Mouse (Mus musculus): Measurements from ENCODE around the gene Iqcn.

Gene Iqcn

DNA sequence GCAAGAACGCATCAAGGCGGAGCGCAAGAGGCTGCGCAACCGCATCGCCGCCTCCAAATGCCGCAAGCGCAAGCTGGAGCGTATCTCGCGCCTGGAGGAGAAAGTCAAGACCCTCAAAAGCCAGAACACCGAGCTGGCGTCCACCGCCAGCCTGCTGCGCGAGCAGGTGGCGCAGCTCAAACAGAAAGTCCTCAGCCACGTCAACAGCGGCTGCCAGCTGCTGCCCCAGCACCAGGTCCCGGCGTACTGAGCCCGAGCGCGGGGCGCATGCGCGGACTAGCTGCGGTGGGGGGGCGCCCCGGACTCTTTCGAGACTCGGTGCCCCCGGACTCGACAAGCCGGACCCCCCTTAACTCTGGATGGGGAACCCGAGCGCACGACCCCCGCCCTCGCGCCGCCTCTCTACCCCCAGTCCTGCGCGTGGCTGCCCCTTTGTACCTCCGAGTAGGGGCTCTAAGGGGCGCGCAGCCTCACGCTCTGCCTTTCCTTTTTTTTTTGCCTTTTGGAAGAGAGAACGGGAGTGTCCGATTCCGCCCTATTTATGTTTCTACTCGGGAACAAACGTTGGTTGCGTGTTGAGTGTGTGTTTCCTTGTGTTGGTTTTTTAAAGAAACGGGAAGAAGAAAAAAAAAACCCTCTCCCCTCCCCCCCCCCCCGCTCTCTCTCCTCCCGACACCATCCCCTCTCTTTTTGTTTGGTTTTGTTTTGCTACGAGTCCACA is 3.3 kb upstream of the Iqcn start:
- DNase-seq (ENCODE audit: low read depth, low spot score), result peak; percentile 87

DNA sequence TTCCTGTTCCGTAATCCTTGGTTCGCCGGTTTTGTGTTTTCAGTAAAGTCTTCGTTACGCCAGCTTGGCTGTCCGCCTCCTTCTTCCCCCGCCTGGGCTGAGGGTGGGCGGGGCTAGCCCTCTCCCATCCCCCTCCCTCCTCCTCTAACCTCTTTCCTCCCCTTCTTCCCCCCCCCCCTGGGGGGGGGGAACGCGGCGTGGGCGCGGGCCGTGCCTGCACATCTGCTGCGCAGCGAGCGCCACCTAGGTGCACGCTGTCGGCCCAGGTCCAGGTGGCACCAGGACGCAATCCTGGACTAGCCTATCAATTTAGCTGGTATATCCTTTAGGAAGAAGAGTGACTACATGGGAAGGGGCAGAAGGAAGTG is 2.7 kb upstream of the Iqcn start:
- peak; percentile 97 for DNase-seq (ENCODE audit: low read depth, low spot score)

DNA sequence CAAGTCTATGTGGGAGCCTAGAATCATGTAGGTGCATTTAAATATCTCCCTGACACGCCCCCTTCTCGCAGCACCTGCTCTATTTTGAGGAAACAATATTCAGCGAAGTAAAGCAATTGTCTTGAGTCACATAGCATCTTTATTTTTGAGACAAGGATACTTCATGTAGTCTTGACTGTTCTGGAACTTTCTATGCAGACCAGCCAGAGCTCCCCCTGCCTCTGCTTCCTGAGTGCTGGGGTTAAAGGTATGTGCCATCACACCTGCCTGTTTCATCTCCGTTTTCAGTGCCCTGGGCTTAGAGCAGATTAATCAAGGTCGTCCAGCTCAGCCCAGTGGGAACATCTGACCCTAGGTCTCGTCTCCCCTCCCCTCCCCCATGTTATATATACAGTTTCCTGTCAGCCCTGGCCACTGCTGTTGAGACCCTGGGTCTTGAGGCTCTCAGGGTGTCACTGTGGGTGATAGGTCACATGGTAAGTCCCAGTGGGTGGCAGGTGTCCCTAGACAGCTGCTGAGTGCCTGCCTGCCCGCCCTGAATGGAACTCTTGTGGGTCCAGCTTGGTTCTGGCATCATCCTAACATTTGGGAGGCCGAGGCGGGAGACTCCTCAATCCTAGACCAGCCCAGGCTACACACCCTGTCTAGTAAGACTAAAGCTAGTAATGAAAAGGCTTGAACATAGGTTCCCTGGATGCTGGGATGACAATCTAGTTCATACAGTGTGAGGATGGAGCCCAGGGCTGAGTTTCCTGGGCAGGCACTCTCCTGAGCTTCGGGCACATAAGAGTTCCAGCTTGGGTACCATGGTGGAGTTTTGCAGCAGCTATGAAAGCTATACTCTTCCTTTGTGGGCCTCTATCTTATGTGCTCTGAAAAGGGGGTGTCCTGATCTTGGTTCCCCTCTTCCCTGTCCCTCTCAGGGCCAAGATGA is 1.9 kb upstream of the Iqcn start:
- DNase-seq (ENCODE audit: low read depth, low spot score), result peak; percentile 63

DNA sequence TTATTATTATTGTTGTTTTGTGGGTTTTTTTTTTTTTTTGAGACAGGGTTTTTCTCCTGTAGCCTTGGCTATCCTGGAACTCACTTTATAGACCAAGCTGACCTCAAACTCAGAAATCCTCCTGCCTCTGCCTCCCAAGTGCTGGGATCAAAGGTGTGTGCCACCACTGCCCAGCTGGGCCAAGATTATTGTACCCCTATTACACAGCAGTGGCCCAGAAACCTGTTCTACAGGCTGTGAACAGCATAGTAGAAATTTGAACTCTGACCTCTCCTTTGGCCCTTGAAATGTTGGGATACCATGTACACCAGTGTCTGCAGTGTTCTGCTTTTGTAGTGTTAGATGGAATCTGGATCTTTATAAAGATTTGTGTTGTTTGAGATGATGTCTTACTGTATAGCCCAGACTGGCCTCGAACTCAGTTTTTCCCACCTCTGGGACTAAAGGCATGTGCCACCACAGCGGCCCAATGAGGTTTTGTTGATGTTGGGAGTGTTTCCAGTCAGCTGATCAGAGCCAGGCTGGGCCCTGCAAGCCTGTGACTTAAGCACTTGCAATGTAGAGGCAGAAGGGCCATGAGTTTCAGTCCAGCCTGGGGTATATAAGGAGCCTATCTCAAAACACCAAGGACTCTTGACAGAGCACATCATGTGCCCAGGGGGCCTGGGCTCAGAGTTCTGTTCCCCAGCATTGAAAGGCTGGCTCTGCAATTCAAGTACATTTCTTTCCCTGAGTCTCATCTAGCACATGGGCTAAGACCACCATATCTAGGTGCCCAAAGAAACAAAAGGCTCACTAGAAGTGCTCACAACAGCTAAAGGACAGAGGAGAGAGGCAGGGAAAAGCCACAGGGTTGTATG is 1.0 kb upstream of the Iqcn start:
- DNase-seq (ENCODE audit: low read depth, low spot score), result peak; percentile 65

DNA sequence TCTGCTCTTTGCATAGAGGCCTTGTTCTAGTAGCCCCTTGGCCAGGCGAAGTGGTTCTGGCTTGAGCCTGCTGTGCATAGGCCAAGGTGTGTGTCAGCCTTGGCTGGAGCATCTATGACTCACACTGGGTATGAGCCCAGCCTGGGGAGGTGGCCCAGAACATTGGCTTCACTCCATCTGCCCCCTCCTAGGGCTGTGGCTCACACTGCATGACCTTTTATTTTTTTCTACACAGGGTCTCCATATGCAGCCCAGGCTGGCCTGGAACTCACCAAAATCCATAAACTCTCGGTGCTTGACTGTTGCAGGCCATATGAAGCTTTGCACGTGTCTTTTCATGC is 445 bp upstream of the Iqcn start:
- peak; percentile 59 for DNase-seq (ENCODE audit: low read depth, low spot score)

DNA sequence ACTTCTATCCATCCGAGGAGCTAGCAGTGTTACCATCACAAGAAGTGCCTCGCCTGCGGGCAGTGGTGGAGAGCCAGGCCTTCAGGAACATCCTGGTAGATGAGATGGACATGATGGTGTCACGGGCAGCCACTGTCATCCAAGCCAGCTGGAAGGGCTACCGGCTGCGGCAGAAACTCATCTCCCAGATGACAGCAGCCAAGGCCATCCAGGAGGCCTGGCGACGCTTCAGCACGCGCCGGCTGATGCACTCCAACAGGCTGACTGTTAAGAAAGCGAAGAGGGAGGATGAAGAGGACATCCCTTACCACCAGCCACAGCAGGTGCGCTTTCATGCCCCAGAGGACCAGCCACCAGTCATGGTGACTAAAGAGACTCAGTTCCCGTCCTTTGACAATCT is 5.0 kb downstream of the Iqcn start:
- DNase-seq (ENCODE audit: low read depth, low spot score), result no peak

DNA sequence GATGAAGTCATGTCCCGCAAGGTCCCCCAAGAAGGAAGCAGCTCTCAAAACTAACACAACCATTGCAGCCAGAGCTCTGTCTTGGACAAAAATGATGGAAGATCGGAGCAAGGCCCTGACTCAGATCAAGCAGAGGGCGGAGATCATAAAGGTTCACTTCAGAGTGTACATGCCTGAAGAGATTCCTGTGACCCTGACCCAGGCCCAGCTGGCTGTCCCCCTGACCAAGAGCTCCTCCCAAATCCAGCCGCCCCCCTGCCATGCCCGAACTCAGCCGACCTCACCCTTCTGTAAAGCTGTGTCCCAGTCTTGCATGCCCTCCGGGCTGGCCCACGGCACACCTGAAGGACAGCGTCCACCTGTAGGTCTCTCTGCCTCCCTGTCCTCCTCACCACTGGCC is 6.5 kb downstream of the Iqcn start:
- no peak for DNase-seq (ENCODE audit: low read depth, low spot score)

DNA sequence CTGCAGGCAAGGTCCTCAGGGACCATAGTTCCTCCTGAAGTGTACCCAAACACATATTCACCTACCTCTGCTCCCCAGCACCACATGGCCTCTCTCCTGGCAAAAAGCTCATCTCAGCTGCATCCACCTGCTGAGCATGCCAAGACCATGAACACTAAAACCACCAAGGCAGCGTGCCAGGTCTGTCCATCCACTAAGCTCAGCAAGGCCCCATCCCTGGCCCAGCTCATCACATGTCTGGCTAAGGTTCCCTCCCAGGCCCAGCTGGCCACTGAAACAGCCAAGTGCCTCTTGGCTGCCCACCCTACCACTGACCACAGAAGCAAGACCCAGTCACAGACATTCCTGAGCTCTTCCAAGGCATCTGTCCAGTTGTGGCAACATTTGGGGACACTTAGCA is 7.0 kb downstream of the Iqcn start:
- no peak for DNase-seq (ENCODE audit: low read depth, low spot score)

DNA sequence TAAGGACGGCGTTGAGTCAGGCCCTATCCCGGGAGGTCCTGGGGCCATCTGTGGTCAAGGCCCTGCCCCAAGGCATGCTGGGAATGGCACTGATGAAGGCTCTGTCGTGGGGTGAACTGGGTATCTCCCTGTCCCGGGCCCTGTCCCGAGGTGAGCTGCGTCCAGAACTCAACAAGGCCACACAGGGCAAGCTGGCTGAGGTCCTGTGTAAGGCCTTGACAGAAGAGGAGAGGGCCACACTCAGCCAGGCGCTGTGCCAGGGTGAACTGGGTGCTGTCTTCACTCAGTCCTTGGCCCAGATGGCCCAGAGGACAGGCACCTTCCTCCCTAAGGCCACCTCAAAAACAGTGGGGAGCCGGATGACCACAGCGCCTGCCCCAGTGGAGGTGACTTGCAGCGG is 7.8 kb downstream of the Iqcn start:
- DNase-seq (ENCODE audit: low read depth, low spot score), result no peak

DNA sequence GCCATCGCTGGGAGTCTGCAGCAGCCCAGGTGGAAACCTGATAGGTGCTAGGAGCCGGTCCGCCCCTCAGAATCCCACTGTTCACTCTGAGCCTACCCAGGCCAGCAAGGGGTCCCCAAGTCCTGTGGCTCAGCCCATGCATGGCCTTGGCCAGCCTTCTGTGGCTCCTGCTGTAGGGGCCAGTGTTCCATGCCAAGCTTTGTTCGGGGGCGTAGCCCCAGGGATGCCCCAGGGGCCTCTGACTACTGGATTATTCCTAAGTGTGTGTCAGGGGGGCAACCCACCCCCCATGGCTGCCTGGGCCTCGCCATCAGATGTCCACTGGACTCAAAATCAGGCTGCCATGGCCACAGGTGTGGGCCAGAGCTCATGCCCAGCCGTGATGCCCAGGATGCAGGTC is 10.7 kb downstream of the Iqcn start:
- no peak for DNase-seq (ENCODE audit: low read depth, low spot score)

DNA sequence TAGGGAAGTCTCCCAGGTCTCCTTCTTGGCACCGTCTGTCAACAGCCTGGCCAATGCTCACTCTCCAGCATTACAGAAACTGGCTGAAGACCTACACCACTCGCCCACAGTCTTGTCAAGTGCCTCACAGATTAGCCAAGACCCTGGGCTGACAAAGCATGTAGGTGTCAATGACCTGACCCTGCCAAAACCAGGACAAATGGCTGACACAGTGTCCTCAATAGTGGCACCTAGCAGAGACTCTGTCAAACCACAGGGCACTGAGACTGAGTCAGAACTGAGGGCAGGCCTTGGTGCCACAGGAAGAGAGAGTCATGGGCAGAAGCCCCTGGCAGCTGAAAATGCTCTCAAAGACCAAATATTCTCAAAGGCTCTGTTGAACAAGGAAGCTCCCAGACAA is 11.8 kb downstream of the Iqcn start:
- DNase-seq (ENCODE audit: low read depth, low spot score), result no peak

DNA sequence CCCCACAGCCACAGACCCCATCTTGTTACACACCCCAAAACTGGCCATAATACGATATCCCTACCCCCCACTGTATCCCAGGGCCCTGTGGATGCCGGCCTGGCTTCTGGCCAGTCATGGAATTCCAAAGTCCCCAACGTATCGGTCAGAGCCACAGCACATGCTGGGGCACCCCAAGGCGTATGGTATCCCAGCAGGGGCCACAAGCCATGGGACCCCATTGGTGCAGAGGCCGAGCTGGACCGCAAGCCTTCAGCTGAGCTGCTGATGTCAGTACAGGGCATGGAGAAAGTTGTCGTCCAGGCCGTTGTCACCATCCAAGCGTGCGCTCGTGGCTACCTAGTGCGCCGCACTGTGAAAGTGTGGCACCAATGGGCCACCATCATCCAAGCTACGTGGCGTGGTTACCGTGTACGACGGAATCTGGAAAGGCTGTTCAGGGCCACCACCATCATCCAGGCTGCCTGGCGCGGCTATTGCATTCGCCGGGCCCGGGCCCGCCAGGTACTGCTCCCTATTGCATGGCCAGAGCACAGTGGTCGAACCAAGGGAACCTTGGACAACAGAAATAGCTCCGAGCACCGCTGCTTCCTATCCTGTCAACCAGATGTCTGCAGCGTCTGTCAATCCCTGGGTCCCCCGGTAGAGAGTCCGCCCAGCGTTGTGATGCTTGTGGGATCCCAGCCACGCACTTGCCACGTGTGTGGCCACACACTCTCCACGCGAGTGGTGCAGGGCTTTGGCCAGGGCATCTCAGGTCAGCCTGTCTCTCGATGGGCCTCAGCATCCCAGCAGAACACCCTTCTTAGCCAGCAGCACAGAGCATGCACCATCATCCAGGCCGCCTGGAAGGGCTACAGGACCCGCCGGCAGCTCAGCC is 13.5 kb downstream of the Iqcn start:
- no peak for DNase-seq (ENCODE audit: low read depth, low spot score)

DNA sequence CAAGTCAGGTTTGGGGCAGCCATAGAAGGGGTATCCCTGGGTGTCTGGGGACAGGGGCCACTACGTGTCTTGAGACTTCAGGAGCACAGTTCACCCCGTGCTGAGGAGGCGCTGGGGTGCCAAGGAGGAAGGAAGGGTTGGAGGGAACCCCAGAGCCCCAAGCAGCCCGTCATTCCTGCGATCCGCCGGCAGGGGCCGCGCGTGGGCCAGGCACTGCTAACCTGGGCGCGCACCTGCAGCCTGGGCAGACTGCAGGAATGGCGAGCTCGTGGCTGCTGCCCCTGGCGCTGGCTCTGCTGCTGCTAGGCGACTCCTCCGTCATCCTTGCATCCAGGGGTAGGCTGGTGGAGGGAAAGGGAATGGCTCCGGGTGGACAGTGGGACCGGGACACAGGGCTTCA is 15.0 kb downstream of the Iqcn start, which contains the start of gene Gm3336:
Gene Gm3336, plus strand, starts transcription at position 247 of the 400 bp plus-strand sequence.
- peak; percentile 78 for DNase-seq (ENCODE audit: low read depth, low spot score)

DNA sequence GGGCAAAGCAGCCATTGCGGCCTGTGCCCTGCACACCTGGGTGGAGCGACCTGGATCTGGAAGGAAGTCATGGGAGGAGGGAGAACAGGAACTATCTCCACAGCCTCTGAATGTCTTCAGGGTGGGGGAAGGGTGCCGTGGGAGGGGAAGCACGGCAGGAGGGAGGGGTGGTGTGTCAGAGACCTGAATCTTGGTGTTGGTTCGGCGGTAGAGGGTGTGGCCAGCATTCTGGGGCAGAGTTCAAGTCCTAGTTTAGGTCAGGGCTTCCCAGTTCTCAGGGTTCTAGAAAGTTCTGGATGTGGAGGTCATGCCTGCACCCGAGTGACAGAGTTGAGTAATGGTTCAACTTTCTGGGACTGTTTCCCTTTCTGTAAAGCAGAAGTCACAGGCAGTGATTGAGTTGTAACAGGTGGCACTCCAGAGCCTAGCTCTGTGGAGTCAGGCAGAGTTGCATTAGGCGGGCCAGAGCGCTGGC is 16.6 kb downstream of the Iqcn start:
- DNase-seq (ENCODE audit: low read depth, low spot score), result no peak

DNA sequence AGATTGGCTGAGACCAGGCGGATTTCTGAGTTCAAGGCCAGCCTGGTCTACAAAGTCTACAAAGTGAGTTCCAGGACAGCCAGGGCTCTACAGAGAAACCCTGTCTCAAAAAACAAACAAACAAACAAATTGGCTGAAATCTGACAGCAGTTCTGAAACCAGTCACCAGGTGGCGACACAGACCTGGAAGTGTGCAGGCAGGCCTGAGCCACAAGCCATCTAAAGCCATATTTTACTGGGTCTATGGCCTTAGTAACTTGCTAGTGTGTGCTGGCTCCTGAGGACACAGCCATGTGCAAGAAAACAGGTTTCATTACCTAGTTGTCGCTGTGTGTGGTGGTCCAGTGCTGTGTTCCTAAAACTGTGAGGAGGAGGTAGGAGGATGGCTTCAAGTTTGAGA is 17.5 kb downstream of the Iqcn start:
- peak; percentile 77 for DNase-seq (ENCODE audit: low read depth, low spot score)

DNA sequence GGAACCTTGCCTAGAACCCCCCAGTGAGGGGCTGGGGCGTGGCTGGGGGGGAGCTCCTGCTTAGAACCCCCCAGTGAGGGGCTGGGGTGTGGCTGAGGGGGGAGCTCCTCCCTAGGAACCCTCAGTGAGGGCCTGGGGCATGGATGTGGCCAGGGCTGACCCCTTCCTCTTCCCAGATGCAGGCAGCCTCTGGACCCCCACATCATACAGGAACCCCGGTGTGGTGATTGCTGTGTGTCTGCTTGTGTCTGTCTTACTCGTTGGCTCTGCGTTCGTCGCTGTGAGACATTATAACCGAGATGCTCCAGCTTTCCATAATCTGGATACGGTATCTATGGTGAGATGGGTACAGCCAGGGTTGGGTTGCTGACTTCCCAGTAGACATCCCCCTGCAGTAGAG is 18.3 kb downstream of the Iqcn start:
- DNase-seq (ENCODE audit: low read depth, low spot score), result no peak

DNA sequence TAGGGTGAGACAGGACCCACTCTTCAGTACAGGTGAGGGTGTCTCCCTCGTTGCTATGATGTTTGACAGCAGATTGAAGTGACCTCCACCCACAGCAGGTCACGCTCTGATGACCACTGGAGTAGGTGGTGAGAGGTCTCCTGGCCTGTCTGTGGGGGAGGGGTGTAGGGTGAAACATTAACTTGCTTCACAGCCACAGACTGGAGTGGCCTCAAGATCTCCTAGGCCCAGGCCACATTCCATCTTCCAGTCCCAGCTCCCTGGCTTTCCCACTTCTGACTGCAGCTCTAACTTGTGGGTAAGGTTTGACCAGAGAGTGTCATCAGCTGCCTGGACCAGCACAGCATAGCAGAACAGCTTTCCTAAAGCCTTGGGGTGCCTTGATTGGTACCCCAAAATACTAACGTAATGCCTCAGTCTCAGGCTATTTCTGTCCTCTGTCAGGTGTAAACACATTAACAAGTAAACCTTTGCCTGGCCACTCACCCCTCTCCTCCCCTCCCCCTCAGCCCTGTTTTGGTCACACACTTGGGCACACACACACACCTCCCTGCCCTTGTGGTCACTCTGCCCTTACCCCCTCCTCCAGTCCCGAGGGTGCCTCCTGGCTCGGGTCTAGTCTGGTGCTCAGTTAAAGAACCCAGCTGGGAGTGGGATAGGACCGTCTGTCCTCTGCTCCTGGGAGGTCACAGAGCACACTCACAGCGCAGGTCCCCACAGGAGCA is 20.4 kb downstream of the Iqcn start, which contains the start of gene Pde4c:
Gene Pde4c, plus strand, starts transcription at position 235 of the 725 bp plus-strand sequence.
- DNase-seq (ENCODE audit: low read depth, low spot score), result no peak

DNA sequence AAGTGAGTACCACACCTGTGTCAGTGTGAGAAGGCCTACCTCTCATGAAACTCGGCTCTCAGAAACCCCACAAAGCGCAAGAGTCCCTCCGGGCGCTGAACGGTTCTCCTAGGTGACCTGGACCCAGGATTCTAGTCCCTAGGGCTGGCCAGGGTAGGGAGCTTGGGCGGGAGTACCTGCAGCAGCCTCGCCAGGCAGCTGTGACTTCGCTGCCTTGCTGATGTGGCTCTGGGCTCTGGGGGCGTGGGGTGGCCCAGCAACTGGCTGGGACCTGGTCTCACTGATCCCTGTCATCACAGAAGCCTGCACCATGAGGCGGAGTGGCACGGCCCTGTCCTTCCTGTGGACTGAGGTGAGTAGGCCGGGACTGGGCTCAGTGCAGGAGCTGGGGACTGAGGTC is 21.0 kb downstream of the Iqcn start:
- no peak for DNase-seq (ENCODE audit: low read depth, low spot score)

DNA sequence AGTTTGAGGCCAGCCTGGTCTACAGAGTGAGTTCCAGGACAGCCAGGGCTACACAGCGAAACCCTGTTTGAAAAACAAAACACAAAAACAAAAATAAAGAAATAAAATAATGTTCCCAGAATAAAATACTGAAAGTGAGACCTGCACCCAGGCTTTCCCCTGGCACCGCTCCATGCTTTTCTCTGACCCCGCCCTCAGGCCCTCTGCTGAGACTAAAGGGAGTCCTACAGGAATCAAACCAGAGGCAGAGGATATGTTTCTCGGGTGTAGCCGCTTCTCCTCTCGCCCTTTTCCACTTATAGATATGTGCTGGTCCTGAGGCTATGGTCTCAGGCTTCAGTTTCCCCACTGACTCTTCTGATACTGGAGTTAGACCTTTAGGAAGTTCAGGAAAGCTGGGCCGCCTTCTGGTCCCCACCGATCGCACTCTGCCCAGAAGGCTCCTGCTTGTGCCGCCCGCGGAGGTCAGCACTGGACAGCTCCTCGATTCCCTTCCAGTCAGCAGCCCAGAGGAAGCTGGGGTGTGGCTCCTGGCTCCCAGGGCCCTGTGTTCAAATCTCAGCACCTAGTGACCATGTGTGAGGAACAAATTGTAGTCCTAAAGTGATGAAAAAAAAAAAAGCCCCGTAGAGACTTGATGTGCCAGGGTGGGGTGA is 22.7 kb downstream of the Iqcn start:
- DNase-seq (ENCODE audit: low read depth, low spot score), result no peak

DNA sequence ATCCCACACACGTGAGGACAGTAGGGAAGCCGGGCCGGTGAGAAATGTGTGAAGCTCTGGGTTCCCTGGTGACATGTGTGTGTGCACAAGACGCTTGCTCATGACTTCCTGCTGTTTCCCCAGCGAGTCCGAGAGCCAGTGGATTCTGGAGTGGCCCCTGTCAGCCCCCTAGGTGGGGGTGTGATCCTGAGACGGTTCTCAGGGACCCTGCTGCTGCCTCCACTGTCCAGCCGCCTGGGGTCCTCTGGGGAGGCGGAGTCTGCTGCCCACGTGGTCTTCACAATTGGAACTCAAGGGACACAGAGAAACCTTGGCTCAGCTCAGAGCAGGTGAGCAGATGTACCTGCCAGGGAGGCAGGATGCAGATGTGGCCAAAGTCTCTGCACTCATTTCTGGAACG is 23.5 kb downstream of the Iqcn start:
- no peak for DNase-seq (ENCODE audit: low read depth, low spot score)
